In the genomic region with DNA sequence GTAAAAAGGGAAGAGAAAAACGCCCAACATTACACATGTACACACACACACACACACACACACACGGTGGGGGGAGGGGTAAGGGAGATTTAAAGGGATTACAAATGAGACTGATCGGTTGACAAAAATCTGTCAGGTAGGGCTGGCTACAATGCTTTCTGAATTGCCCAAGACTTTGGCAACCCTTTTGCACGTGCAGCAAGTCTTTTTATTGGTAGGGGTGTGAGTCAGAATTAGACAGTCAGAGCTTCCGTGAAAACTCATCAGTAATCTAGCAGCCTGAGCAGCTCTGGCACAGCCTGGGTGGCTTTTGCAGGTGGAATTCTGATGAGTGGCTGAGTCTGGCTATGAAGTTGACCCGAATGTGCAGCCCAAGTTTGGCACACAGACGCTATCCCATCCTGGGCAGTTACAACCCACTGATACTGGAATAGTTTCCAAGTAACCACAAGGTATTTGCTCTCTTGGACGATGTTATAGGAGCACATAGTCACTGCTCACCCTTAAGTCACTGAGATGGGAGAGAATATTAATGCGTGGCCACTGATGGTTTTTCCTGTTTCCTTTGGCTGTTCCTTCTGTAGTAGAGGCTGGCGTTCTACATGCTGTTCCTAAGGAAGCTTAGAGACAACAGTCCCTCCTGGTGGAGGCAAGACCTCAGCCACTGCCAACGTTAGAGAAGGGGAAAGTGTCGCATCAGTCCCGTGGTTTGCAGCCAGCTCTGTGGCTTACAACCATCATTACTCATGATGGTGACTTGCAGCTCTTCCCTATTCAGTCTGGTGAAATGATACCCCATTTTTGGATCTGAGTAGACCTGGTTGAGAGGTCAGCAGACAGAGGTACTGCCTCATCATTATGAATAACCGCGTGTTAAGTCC, we compare ENCODE assay signal across 29 mouse cellular contexts. TPM values are rescaled to one million over a fixed set of nuclear protein-coding genes. Genes with fewer than 3 reads are reported as not detected.
DNase-seq lines count a peak whose midpoint lies in the region; ATAC-seq lines count a peak whose summit lies in the region.
"Had no signal": no experiment of that assay in that cellular context is flagged by ENCODE, and none has a peak within 500 bp of the region (broad histone marks: within the 10 kb centered on the region; RNA-seq: fewer than 3 reads in every experiment).

No protein-coding gene starts in this region.

- H3K4me2 ChIP-seq in forebrain, embryonic 11.5 days (ENCODE audit: low read depth, low read length, severe bottlenecking), result no peak overlapping the region
- H3K4me2 ChIP-seq: embryonic facial prominence, embryonic 15.5 days; forebrain, embryonic 15.5 days; heart, embryonic 15.5 days; hindbrain, embryonic 12.5 days; liver, embryonic 11.5 days; midbrain, embryonic 11.5 days; neural tube, embryonic 13.5 days had no signal

- peak; percentile 5 for DNase-seq in cerebellum, adult 9-11 months
- DNase-seq in cerebellum, adult 11 months, result no peak
- DNase-seq in heart, adult 11 months, result peak; percentile 91
- DNase-seq in heart, postnatal 25 days (ENCODE audit: low spot score), result no peak
- peak; percentile 76 for DNase-seq in NIH3T3 (ENCODE audit: low read depth)
- DNase-seq in fibroblast of lung, adult 2 months (ENCODE audit: low read depth), result peak; percentile 51
- no peak for DNase-seq in forebrain, embryonic 11.5 days (ENCODE audit: low spot score)
- DNase-seq in left cerebral cortex, postnatal 14 days (ENCODE audit: low spot score in 2 of 2), result no peak
- DNase-seq: adrenal gland, postnatal 36 days; cerebellum, postnatal 25 days; heart, postnatal 36 days; kidney, adult 9 months; kidney, postnatal 10 days; layer of hippocampus, postnatal 36 days; lung, postnatal 36 days; right cerebral cortex, postnatal 14 days had no signal

- H3K27ac ChIP-seq in forebrain, embryonic 11.5 days (ENCODE audit: low read depth, low read length), result no peak overlapping the region
- H3K27ac ChIP-seq: embryonic facial prominence, embryonic 10.5 days; embryonic facial prominence, embryonic 15.5 days; forebrain, embryonic 15.5 days; heart, embryonic 10.5 days; heart, embryonic 15.5 days; hindbrain, embryonic 12.5 days; neural tube, embryonic 13.5 days had no signal

- no peak overlapping the region for H3K4me3 ChIP-seq in forebrain, embryonic 11.5 days (ENCODE audit: low read depth, low read length)
- H3K4me3 ChIP-seq: embryonic facial prominence, embryonic 10.5 days; embryonic facial prominence, embryonic 15.5 days; forebrain, embryonic 15.5 days; heart, embryonic 10.5 days; heart, embryonic 15.5 days; hindbrain, embryonic 12.5 days; neural tube, embryonic 13.5 days had no signal

- intact Hi-C loops in heart, postnatal 25 days (cut with DNase I), result loop anchor here (10.0 kb wide), 1 partner anchor 210 kb away; no protein-coding TSS in a partner anchor
- intact Hi-C loops in left cerebral cortex, postnatal 14 days (cut with DNase I), result no loop called here

- no peaks in the 10 kb centered on the region for H3K4me1 ChIP-seq in forebrain, embryonic 11.5 days (replicated peaks; ENCODE audit: control insufficient read depth, insufficient read depth, low read length)

- WGBS in forebrain, embryonic 11.5 days, result 81% methylated on average over 15 of the region's 15 CpGs

- H3K36me3 ChIP-seq in forebrain, embryonic 11.5 days (ENCODE audit: control insufficient read depth, insufficient read depth, low read length), result no peaks in the 10 kb centered on the region
- H3K36me3 ChIP-seq: embryonic facial prominence, embryonic 10.5 days; embryonic facial prominence, embryonic 15.5 days; forebrain, embryonic 15.5 days; heart, embryonic 10.5 days; heart, embryonic 15.5 days; hindbrain, embryonic 12.5 days; neural tube, embryonic 13.5 days had no signal

- H3K9me3 ChIP-seq in forebrain, embryonic 11.5 days (ENCODE audit: control insufficient read depth, low read length), result no peaks in the 10 kb centered on the region
- H3K9me3 ChIP-seq: embryonic facial prominence, embryonic 10.5 days; embryonic facial prominence, embryonic 15.5 days; forebrain, embryonic 15.5 days; heart, embryonic 10.5 days had no signal

- ATAC-seq in forebrain, embryonic 11.5 days (replicated peaks; ENCODE audit: low FRiP score), result no peak
- ATAC-seq: CD4-positive, CD25-positive, alpha-beta regulatory T cell, adult 4 months; forebrain, embryonic 15.5 days; intestine, postnatal 0 days had no signal

- H3K9ac ChIP-seq in forebrain, embryonic 11.5 days (ENCODE audit: low read length), result no peak overlapping the region
- H3K9ac ChIP-seq: embryonic facial prominence, embryonic 15.5 days; forebrain, embryonic 15.5 days; heart, embryonic 15.5 days; hindbrain, embryonic 12.5 days; neural tube, embryonic 13.5 days had no signal

- H3K27me3 ChIP-seq in forebrain, embryonic 11.5 days (ENCODE audit: control insufficient read depth, insufficient read depth, low read length), result peaks cover 18% of the 10 kb centered on the region

RNA-seq across cellular contexts. Expression of a gene that starts 4.8 kb away (rescaled TPM):
- 1 to 10 TPM; 5.1 to 6.3 TPM for total RNA-seq in heart, postnatal 25 days (2021)
- 0.57 and 1.0 TPM in 2 replicates for polyA plus RNA-seq in forebrain, embryonic 11.5 days (2014; fragmentation: Nextera tagmentation; extraction: Ambion mirVana)
- 10 to 100 TPM in 1 of 2 experiments, 1 to 10 TPM in 1; 7.3 to 11.9 TPM for total RNA-seq in left cerebral cortex, postnatal 14 days (2021)
- total RNA-seq: granulocyte monocyte progenitor cell, adult 5-6 weeks; megakaryocyte, adult 5-6 weeks had no signal
- polyA plus RNA-seq: CD4-positive, CD25-positive, alpha-beta regulatory T cell, adult 4 months; liver, embryonic 11.5 days had no signal

Comparison
In these comparisons a context has a peak if more than half of its experiments do, and no peak if none do; other contexts are left out.
1. DNase-seq: peak in cerebellum, adult 9-11 months (single experiment), heart, adult 11 months (single experiment), NIH3T3 (single experiment) and fibroblast of lung, adult 2 months (single experiment); none in cerebellum, adult 11 months (single experiment), heart, postnatal 25 days (single experiment), forebrain, embryonic 11.5 days (single experiment) and left cerebral cortex, postnatal 14 days (0 of 2).